Mouse (Mus musculus): ENCODE data around the gene Lect2. TPM values are rescaled to one million over a fixed set of nuclear protein-coding genes. Genes with fewer than 3 reads are reported as not detected.

Lect2 gene
- polyA plus RNA-seq, 1 experiment from 2014 or later, result 1.6 TPM

GRCm38 (mm10) chr13:56513595-56513994 is 34.7 kb downstream of the Lect2 start:
- H3K27ac ChIP-seq (ENCODE audit: low read depth, low read length), result no peak overlapping the region
- H3K9ac ChIP-seq (ENCODE audit: low read depth, low read length), result no peak overlapping the region
- H3K4me3 ChIP-seq (ENCODE audit: low read length), result no peak overlapping the region
- no peaks in the 10 kb centered on the region for H3K9me3 ChIP-seq (ENCODE audit: control insufficient read depth, low read length)
- ATAC-seq (ENCODE audit: low FRiP score, low TSS enrichment), result no peak
- H3K27me3 ChIP-seq (ENCODE audit: control insufficient read depth, insufficient read depth, low read length), result no peaks in the 10 kb centered on the region
- H3K36me3 ChIP-seq (ENCODE audit: control insufficient read depth, insufficient read depth, low read length), result no peaks in the 10 kb centered on the region
- H3K4me1 ChIP-seq (ENCODE audit: control insufficient read depth, insufficient read depth, low read length), result no peaks in the 10 kb centered on the region
- H3K4me2 ChIP-seq (replicated peaks; ENCODE audit: low read depth, low read length), result no peak overlapping the region

GRCm38 (mm10) chr13:56509796-56510195 is 38.5 kb downstream of the Lect2 start:
- no peak for ATAC-seq (ENCODE audit: low FRiP score, low TSS enrichment)
- WGBS, result 81% methylated on average over 2 of the region's 2 CpGs
- no peak overlapping the region for H3K9ac ChIP-seq (ENCODE audit: low read depth, low read length)

GRCm38 (mm10) chr13:56506871-56507496 is 41.3 kb downstream of the Lect2 start:
- Histone ChIP-seq H3K27ac (ENCODE audit: low read depth, low read length) (no peak overlapping the region), H3K36me3 (ENCODE audit: control insufficient read depth, insufficient read depth, low read length) (no peaks in the 10 kb centered on the region), H3K4me2 (replicated peaks; ENCODE audit: low read depth, low read length) (no peak overlapping the region), H3K9ac (ENCODE audit: low read depth, low read length) (no peak overlapping the region), H3K4me3 (ENCODE audit: low read length) (no peak overlapping the region), H3K4me1 (ENCODE audit: control insufficient read depth, insufficient read depth, low read length) (no peaks in the 10 kb centered on the region), H3K9me3 (ENCODE audit: control insufficient read depth, low read length) (no peaks in the 10 kb centered on the region), H3K27me3 (ENCODE audit: control insufficient read depth, insufficient read depth, low read length) (no peaks in the 10 kb centered on the region)
- ATAC-seq (ENCODE audit: low FRiP score, low TSS enrichment), result no peak
- 84% methylated on average over 6 of the region's 6 CpGs for WGBS

More at GRCm38 (mm10) chr13:56509796-56510195, 38.5 kb downstream of the Lect2 start:
- no peaks in the 10 kb centered on the region for H3K36me3 ChIP-seq (ENCODE audit: control insufficient read depth, insufficient read depth, low read length)
- H3K27ac ChIP-seq (ENCODE audit: low read depth, low read length), result no peak overlapping the region
- H3K4me3 ChIP-seq (ENCODE audit: low read length), result no peak overlapping the region
- no peaks in the 10 kb centered on the region for H3K4me1 ChIP-seq (ENCODE audit: control insufficient read depth, insufficient read depth, low read length)
- no peak overlapping the region for H3K4me2 ChIP-seq (replicated peaks; ENCODE audit: low read depth, low read length)
- H3K9me3 ChIP-seq (ENCODE audit: control insufficient read depth, low read length), result no peaks in the 10 kb centered on the region
- no peaks in the 10 kb centered on the region for H3K27me3 ChIP-seq (ENCODE audit: control insufficient read depth, insufficient read depth, low read length)

GRCm38 (mm10) chr13:56501866-56502420 is 46.4 kb downstream of the Lect2 start:
- H3K4me2 ChIP-seq (replicated peaks; ENCODE audit: low read depth, low read length), result no peak overlapping the region
- no peaks in the 10 kb centered on the region for H3K36me3 ChIP-seq (ENCODE audit: control insufficient read depth, insufficient read depth, low read length)
- H3K27me3 ChIP-seq (ENCODE audit: control insufficient read depth, insufficient read depth, low read length), result no peaks in the 10 kb centered on the region
- H3K9me3 ChIP-seq (ENCODE audit: control insufficient read depth, low read length), result no peaks in the 10 kb centered on the region
- no peak overlapping the region for H3K27ac ChIP-seq (ENCODE audit: low read depth, low read length)
- H3K9ac ChIP-seq (ENCODE audit: low read depth, low read length), result no peak overlapping the region
- H3K4me1 ChIP-seq (ENCODE audit: control insufficient read depth, insufficient read depth, low read length), result no peaks in the 10 kb centered on the region
- 74% methylated on average over 6 of the region's 6 CpGs for WGBS
- no peak for ATAC-seq (ENCODE audit: low FRiP score, low TSS enrichment)
- no peak overlapping the region for H3K4me3 ChIP-seq (ENCODE audit: low read length)

- no peaks in the 10 kb centered on the region for H3K36me3 ChIP-seq (ENCODE audit: control insufficient read depth, insufficient read depth, low read length)
- no peak overlapping the region for H3K4me2 ChIP-seq (replicated peaks; ENCODE audit: low read depth, low read length)
- H3K27ac ChIP-seq (ENCODE audit: low read depth, low read length), result no peak overlapping the region
- no peak overlapping the region for H3K9ac ChIP-seq (ENCODE audit: low read depth, low read length)
- no peaks in the 10 kb centered on the region for H3K4me1 ChIP-seq (ENCODE audit: control insufficient read depth, insufficient read depth, low read length)
- 56% methylated on average over 8 of the region's 8 CpGs for WGBS
- H3K4me3 ChIP-seq (ENCODE audit: low read length), result no peak overlapping the region
- no peaks in the 10 kb centered on the region for H3K27me3 ChIP-seq (ENCODE audit: control insufficient read depth, insufficient read depth, low read length)
- ATAC-seq (ENCODE audit: low FRiP score, low TSS enrichment), result peak; percentile 49; the same call in 1 of the 2 replicates
- no peaks in the 10 kb centered on the region for H3K9me3 ChIP-seq (ENCODE audit: control insufficient read depth, low read length)
Measured at GRCm38 (mm10) chr13:56500636-56501035, 47.7 kb downstream of the Lect2 start.

- Histone ChIP-seq H3K4me2 (replicated peaks; ENCODE audit: low read depth, low read length) (no peak overlapping the region), H3K27ac (ENCODE audit: low read depth, low read length) (no peak overlapping the region), H3K4me1 (ENCODE audit: control insufficient read depth, insufficient read depth, low read length) (no peaks in the 10 kb centered on the region), H3K9ac (ENCODE audit: low read depth, low read length) (no peak overlapping the region), H3K9me3 (ENCODE audit: control insufficient read depth, low read length) (no peaks in the 10 kb centered on the region), H3K4me3 (ENCODE audit: low read length) (no peak overlapping the region), H3K36me3 (ENCODE audit: control insufficient read depth, insufficient read depth, low read length) (no peaks in the 10 kb centered on the region), H3K27me3 (ENCODE audit: control insufficient read depth, insufficient read depth, low read length) (no peaks in the 10 kb centered on the region)
- 43% methylated on average over 3 of the region's 3 CpGs for WGBS
- peak; percentile 64 for ATAC-seq (ENCODE audit: low FRiP score, low TSS enrichment)
Measured at GRCm38 (mm10) chr13:56500132-56500531, 48.2 kb downstream of the Lect2 start.

- WGBS, result 82% methylated on average over 3 of the region's 3 CpGs
- Histone ChIP-seq H3K4me2 (replicated peaks; ENCODE audit: low read depth, low read length) (no peak overlapping the region), H3K9me3 (ENCODE audit: control insufficient read depth, low read length) (no peaks in the 10 kb centered on the region), H3K4me1 (ENCODE audit: control insufficient read depth, insufficient read depth, low read length) (no peaks in the 10 kb centered on the region), H3K9ac (ENCODE audit: low read depth, low read length) (no peak overlapping the region), H3K36me3 (ENCODE audit: control insufficient read depth, insufficient read depth, low read length) (no peaks in the 10 kb centered on the region), H3K4me3 (ENCODE audit: low read length) (no peak overlapping the region), H3K27ac (ENCODE audit: low read depth, low read length) (no peak overlapping the region), H3K27me3 (ENCODE audit: control insufficient read depth, insufficient read depth, low read length) (no peaks in the 10 kb centered on the region)
- no peak for ATAC-seq (ENCODE audit: low FRiP score, low TSS enrichment)
Measured at GRCm38 (mm10) chr13:56494440-56494839, 53.9 kb downstream of the Lect2 start.

Other genes starting within 250 kb of the Lect2 start
- not detected in 2 replicates for gene Gm3045, start 121.9 kb downstream of the Lect2 start, polyA plus RNA-seq (2014; fragmentation: Nextera tagmentation; extraction: Ambion mirVana)
- 0.69 and 0.94 TPM in 2 replicates for gene Slc25a48, start 110.1 kb downstream of the Lect2 start, polyA plus RNA-seq (2014; fragmentation: Nextera tagmentation; extraction: Ambion mirVana)
- not detected in 2 replicates for gene Il9, start 66.3 kb downstream of the Lect2 start, polyA plus RNA-seq (2014; fragmentation: Nextera tagmentation; extraction: Ambion mirVana)
- 2.9 and 3.6 TPM in 2 replicates for gene Fbxl21, start 26.0 kb downstream of the Lect2 start, polyA plus RNA-seq (2014; fragmentation: Nextera tagmentation; extraction: Ambion mirVana)
- gene Tgfbi, start 61.0 kb upstream of the Lect2 start, polyA plus RNA-seq (2014; fragmentation: Nextera tagmentation; extraction: Ambion mirVana), result 76.2 and 105 TPM in 2 replicates
- gene Smad5, start 154.5 kb upstream of the Lect2 start, polyA plus RNA-seq (2014; fragmentation: Nextera tagmentation; extraction: Ambion mirVana), result 32.9 and 62.2 TPM in 2 replicates
- gene Gm45623, start 205.3 kb upstream of the Lect2 start, polyA plus RNA-seq (2014; fragmentation: Nextera tagmentation; extraction: Ambion mirVana), result 0.15 TPM in 1 of 2 replicates, not detected in the other

Measured in kidney, embryonic 14.5 days (tissue).